20 mouse cellular contexts compared by ENCODE assay signal in the genomic region with DNA sequence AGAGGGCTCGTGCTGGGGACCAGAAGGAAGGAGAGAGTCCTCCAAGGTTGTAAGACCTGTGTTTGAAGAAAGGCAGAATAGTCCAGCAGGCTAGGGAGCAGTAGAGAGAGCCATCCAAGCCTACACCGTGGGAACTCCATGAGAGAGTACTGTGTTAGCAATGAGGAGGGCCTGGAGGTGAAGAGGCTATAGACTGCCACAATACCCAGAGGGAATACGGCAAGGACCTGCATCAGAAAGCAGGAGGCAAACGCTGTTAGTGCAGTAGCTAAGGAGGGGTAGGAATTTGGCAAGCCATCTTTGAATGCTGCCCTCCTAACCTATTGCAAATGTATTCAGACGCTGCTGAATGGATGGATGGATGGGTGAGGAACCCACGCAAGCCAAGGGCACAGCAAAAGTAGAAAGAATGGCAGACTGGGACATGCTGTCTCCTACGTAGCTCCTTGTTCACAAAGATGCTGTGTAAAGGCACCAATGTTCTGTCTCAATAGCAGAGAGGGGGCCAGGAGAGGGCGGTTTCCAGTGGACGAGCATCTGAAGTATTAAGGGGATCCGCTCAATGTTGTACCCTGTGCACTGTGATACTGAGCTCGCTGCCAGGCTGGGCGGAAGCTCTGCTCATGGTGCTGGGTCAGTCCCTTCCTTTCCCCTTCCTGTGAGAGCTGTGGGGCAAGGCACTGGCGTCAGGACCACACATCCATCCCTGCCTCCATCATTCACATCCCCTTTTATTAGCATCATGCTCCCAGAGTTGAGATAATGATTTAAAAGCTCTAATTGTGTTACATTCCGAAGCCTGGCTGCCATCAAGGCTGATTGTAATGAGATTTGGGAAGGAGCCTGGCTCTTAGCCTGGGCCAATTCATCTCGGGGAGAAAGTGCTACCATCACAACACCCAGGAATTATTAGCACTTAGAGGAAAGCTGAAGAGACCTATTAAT. TPM values are rescaled to one million over a fixed set of nuclear protein-coding genes. Genes with fewer than 3 reads are reported as not detected.
DNase-seq lines count a peak whose midpoint lies in the region; ATAC-seq and TF ChIP-seq lines count a peak whose summit lies in the region.
"Had no signal": no experiment of that assay in that cellular context is flagged by ENCODE, and none has a peak within 500 bp of the region (broad histone marks: within the 10 kb centered on the region; RNA-seq: fewer than 3 reads in every experiment).

No protein-coding gene starts in this region.

- no peak overlapping the region for H3K9ac ChIP-seq in forebrain, embryonic 15.5 days (replicated peaks)
- no peak overlapping the region for H3K9ac ChIP-seq in hindbrain, embryonic 16.5 days (ENCODE audit: low read depth, low read length)
- H3K9ac ChIP-seq in neural tube, embryonic 14.5 days (replicated peaks; ENCODE audit: low read depth, low read length): no peak overlapping the region
- H3K9ac ChIP-seq: liver, embryonic 13.5 days had no signal

- H3K27me3 ChIP-seq in forebrain, embryonic 15.5 days: no peaks in the 10 kb centered on the region
- H3K27me3 ChIP-seq in hindbrain, embryonic 16.5 days (replicated peaks; ENCODE audit: control insufficient read depth, insufficient read depth, low read length): no peaks in the 10 kb centered on the region
- H3K27me3 ChIP-seq in neural tube, embryonic 14.5 days (ENCODE audit: control insufficient read depth, insufficient read depth, low read length): no peaks in the 10 kb centered on the region

- WGBS in forebrain, embryonic 15.5 days: 38% methylated on average over 15 of the region's 15 CpGs
- WGBS in hindbrain, embryonic 16.5 days: 58% methylated on average over 15 of the region's 15 CpGs
- 59% methylated on average over 15 of the region's 15 CpGs for WGBS in neural tube, embryonic 14.5 days

- DNase-seq in left cerebral cortex, adult 2 months (ENCODE audit: extremely low spot score in 1 of 2, low spot score in 2 of 2): no peak
- no peak for DNase-seq in left cerebral cortex, postnatal 36 days (ENCODE audit: low spot score in 2 of 2)
- DNase-seq in thymus, postnatal 36 days: no peak
- DNase-seq in frontal cortex, postnatal 14 days (ENCODE audit: low spot score in 2 of 2): no peak
- DNase-seq: adrenal gland, adult 2 months; B cell, adult 2 months; cerebellum, adult 8-10 months; gastrocnemius, postnatal 25 days; heart, postnatal 14 days; kidney, postnatal 10 days; liver, embryonic 13.5 days; right cerebral cortex, postnatal 14 days had no signal

- H3K4me2 ChIP-seq in forebrain, embryonic 15.5 days (replicated peaks): peak overlapping the region; percentile 13; the same call in 1 of the 2 replicates
- H3K4me2 ChIP-seq in hindbrain, embryonic 16.5 days (ENCODE audit: low read length): no peak overlapping the region
- no peak overlapping the region for H3K4me2 ChIP-seq in neural tube, embryonic 14.5 days (ENCODE audit: low read depth, low read length)
- H3K4me2 ChIP-seq: liver, embryonic 13.5 days had no signal

- no peak for TF ChIP-seq CTCF in left cerebral cortex, adult 2 months (IDR thresholded peaks at IDR 0.05)

- no peaks in the 10 kb centered on the region for H3K9me3 ChIP-seq in forebrain, embryonic 15.5 days
- no peaks in the 10 kb centered on the region for H3K9me3 ChIP-seq in hindbrain, embryonic 16.5 days (ENCODE audit: control insufficient read depth, low read length)
- H3K9me3 ChIP-seq in neural tube, embryonic 14.5 days (ENCODE audit: control insufficient read depth, low read length): no peaks in the 10 kb centered on the region
- H3K9me3 ChIP-seq: heart, embryonic 10.5 days; liver, embryonic 13.5 days had no signal

- intact Hi-C loops in left cerebral cortex, adult 2 months (cut with DNase I): no loop called here
- intact Hi-C loops in left cerebral cortex, postnatal 36 days (cut with DNase I): no loop called here

- no peak overlapping the region for H3K4me3 ChIP-seq in left cerebral cortex, adult 2 months
- H3K4me3 ChIP-seq in forebrain, embryonic 15.5 days: no peak overlapping the region
- H3K4me3 ChIP-seq in hindbrain, embryonic 16.5 days (ENCODE audit: low read length): no peak overlapping the region
- no peak overlapping the region for H3K4me3 ChIP-seq in neural tube, embryonic 14.5 days (ENCODE audit: low read depth, low read length)
- H3K4me3 ChIP-seq: heart, embryonic 10.5 days; liver, embryonic 13.5 days had no signal

- H3K36me3 ChIP-seq in forebrain, embryonic 15.5 days: no peaks in the 10 kb centered on the region
- no peaks in the 10 kb centered on the region for H3K36me3 ChIP-seq in hindbrain, embryonic 16.5 days (ENCODE audit: control insufficient read depth, insufficient read depth, low read length)
- H3K36me3 ChIP-seq in neural tube, embryonic 14.5 days (ENCODE audit: control insufficient read depth, insufficient read depth, low read length): no peaks in the 10 kb centered on the region
- H3K36me3 ChIP-seq: heart, embryonic 10.5 days; liver, embryonic 13.5 days had no signal

- ATAC-seq in forebrain, embryonic 15.5 days (replicated peaks): peak; percentile 91
- peak; percentile 89 for ATAC-seq in hindbrain, embryonic 16.5 days
- ATAC-seq in neural tube, embryonic 14.5 days (ENCODE audit: low read depth): peak; percentile 83
- ATAC-seq in erythroblast, adult 5-6 weeks (replicated peaks; ENCODE audit: low FRiP score, poor library complexity, severe bottlenecking): no peak
- ATAC-seq: intestine, embryonic 16.5 days had no signal

- H3K27ac ChIP-seq in left cerebral cortex, adult 2 months: peak overlapping the region; percentile 11; the same call in 1 of the 2 replicates
- H3K27ac ChIP-seq in forebrain, embryonic 15.5 days (replicated peaks): peak overlapping the region; percentile 82
- peak overlapping the region; percentile 2; the same call in 1 of the 2 replicates for H3K27ac ChIP-seq in hindbrain, embryonic 16.5 days (ENCODE audit: low read depth, low read length)
- H3K27ac ChIP-seq in neural tube, embryonic 14.5 days (ENCODE audit: low read depth, low read length): peak overlapping the region; percentile 60; the same call in 1 of the 2 replicates
- H3K27ac ChIP-seq: heart, embryonic 10.5 days; liver, embryonic 13.5 days had no signal

- peaks cover 32% of the 10 kb centered on the region for H3K4me1 ChIP-seq in forebrain, embryonic 15.5 days
- H3K4me1 ChIP-seq in hindbrain, embryonic 16.5 days (ENCODE audit: control insufficient read depth, insufficient read depth, low read depth, low read length): peaks cover 9% of the 10 kb centered on the region; the same call in 1 of the 2 replicates
- peaks cover 16% of the 10 kb centered on the region; the same call in 1 of the 2 replicates for H3K4me1 ChIP-seq in neural tube, embryonic 14.5 days (ENCODE audit: control insufficient read depth, insufficient read depth, low read length)
- H3K4me1 ChIP-seq: heart, embryonic 10.5 days had no signal

RNA-seq across cellular contexts. Expression of a gene that starts 26.7 kb away (rescaled TPM):
- 1 to 10 TPM; 8.2 to 8.3 TPM for total RNA-seq in left cerebral cortex, adult 2 months (2021)
- 1 to 10 TPM; 6.7 to 7.5 TPM for total RNA-seq in left cerebral cortex, postnatal 36 days (2021)
- polyA plus RNA-seq in forebrain, embryonic 15.5 days (2015; fragmentation: Nextera tagmentation; extraction: Ambion mirVana): 3.8 and 5.2 TPM in 2 replicates
- 2.9 and 5.2 TPM in 2 replicates for polyA plus RNA-seq in hindbrain, embryonic 16.5 days (2015; fragmentation: Nextera tagmentation; extraction: Ambion mirVana)
- 11.1 and 11.8 TPM in 2 replicates for polyA plus RNA-seq in neural tube, embryonic 14.5 days (2014; fragmentation: Nextera tagmentation; extraction: Ambion mirVana)
- total RNA-seq in erythroblast, adult 5-6 weeks (2015; ENCODE audit: low replicate concordance): not detected in 2 replicates
- not detected in 2 replicates for total RNA-seq in erythroblast, adult 5-6 weeks (2017; ENCODE audit: low replicate concordance)
- polyA plus RNA-seq: lung, embryonic 16.5 days; testis, adult 2 months had no signal

Comparison
In these comparisons a context has a peak if more than half of its experiments do, and no peak if none do; other contexts are left out.
1. H3K27ac ChIP-seq: peak in every context shown above with its lines; median percentile 82 in forebrain, embryonic 15.5 days; 60 in neural tube, embryonic 14.5 days; 11 in left cerebral cortex, adult 2 months; 2 in hindbrain, embryonic 16.5 days.
2. RNA of a gene that starts 26.7 kb away (total RNA-seq): 8.2 to 8.3 TPM in left cerebral cortex, adult 2 months and 6.7 to 7.5 TPM in left cerebral cortex, postnatal 36 days; not detected in erythroblast, adult 5-6 weeks; every median in the first group is over 4 times any median in the second.